Mouse (Mus musculus): ENCODE data around the gene Odf3b.

Gene Odf3b

GRCm38 (mm10) chr15:89374801-89375534 is 4.1 kb downstream of the Odf3b start:
- no peak for DNase-seq (ENCODE audit: low read depth, low spot score)

GRCm38 (mm10) chr15:89374340-89374739 is 4.7 kb downstream of the Odf3b start:
- DNase-seq (ENCODE audit: low read depth, low spot score), result no peak

GRCm38 (mm10) chr15:89373762-89374248 is 5.3 kb downstream of the Odf3b start, which contains the start of gene Sco2:
Sco2 (minus strand) TSS chr15:89373846.
- peak; percentile 76 for DNase-seq (ENCODE audit: low read depth, low spot score)

GRCm38 (mm10) chr15:89373027-89373761 is 5.9 kb downstream of the Odf3b start:
- DNase-seq (ENCODE audit: low read depth, low spot score), result peak; percentile 68

- DNase-seq (ENCODE audit: low read depth, low spot score), result no peak
These were observed 6.5 kb downstream of the Odf3b start for GRCm38 (mm10) chr15:89372536-89372935.

- DNase-seq (ENCODE audit: low read depth, low spot score), result no peak
These were observed 7.0 kb downstream of the Odf3b start for GRCm38 (mm10) chr15:89372068-89372467.

GRCm38 (mm10) chr15:89365141-89365551 is 13.9 kb downstream of the Odf3b start:
- DNase-seq (ENCODE audit: low read depth, low spot score), result no peak

GRCm38 (mm10) chr15:89363051-89363450 is 16.0 kb downstream of the Odf3b start:
- no peak for DNase-seq (ENCODE audit: low read depth, low spot score)

- DNase-seq (ENCODE audit: low read depth, low spot score), result no peak
These were observed 20.3 kb downstream of the Odf3b start for GRCm38 (mm10) chr15:89358784-89359183.

- DNase-seq (ENCODE audit: low read depth, low spot score), result peak; percentile 68
These were observed 22.7 kb downstream of the Odf3b start for GRCm38 (mm10) chr15:89356372-89356771.

GRCm38 (mm10) chr15:89355241-89356187 is 23.6 kb downstream of the Odf3b start, which contains the start of the genes Lmf2 and Ncaph2:
Lmf2 (minus strand) TSS chr15:89355659.
Ncaph2 (plus strand) TSS chr15:89355719.
- DNase-seq (ENCODE audit: low read depth, low spot score), result peak; percentile 95

GRCm38 (mm10) chr15:89354455-89354854 is 24.6 kb downstream of the Odf3b start:
- no peak for DNase-seq (ENCODE audit: low read depth, low spot score)

GRCm38 (mm10) chr15:89353837-89354236 is 25.2 kb downstream of the Odf3b start:
- DNase-seq (ENCODE audit: low read depth, low spot score), result no peak

- no peak for DNase-seq (ENCODE audit: low read depth, low spot score)
These were observed 26.3 kb downstream of the Odf3b start for GRCm38 (mm10) chr15:89352795-89353194.

GRCm38 (mm10) chr15:89352054-89352453 is 27.0 kb downstream of the Odf3b start:
- DNase-seq (ENCODE audit: low read depth, low spot score), result no peak

GRCm38 (mm10) chr15:89351302-89351701 is 27.8 kb downstream of the Odf3b start:
- DNase-seq (ENCODE audit: low read depth, low spot score), result no peak

- DNase-seq (ENCODE audit: low read depth, low spot score), result no peak
These were observed 28.6 kb downstream of the Odf3b start for GRCm38 (mm10) chr15:89350447-89350846.

GRCm38 (mm10) chr15:89343325-89343724 is 35.8 kb downstream of the Odf3b start:
- DNase-seq (ENCODE audit: low read depth, low spot score), result no peak

- DNase-seq (ENCODE audit: low read depth, low spot score), result no peak
These were observed 37.4 kb downstream of the Odf3b start for GRCm38 (mm10) chr15:89341678-89342077.

- no peak for DNase-seq (ENCODE audit: low read depth, low spot score)
These were observed 38.9 kb downstream of the Odf3b start for GRCm38 (mm10) chr15:89340136-89340535.

- no peak for DNase-seq (ENCODE audit: low read depth, low spot score)
These were observed 39.4 kb downstream of the Odf3b start for GRCm38 (mm10) chr15:89339696-89340095.

Data from c-Kit-negative CD71-positive TER-119-positive erythroid progenitor cells, embryonic 14.5 days (primary cell).